Mouse (Mus musculus) kidney, adult 18-20 months (tissue): ENCODE data around the gene Map3k5.
A peak's percentile ranks its signal among the peaks of the same experiment; 100 is the strongest.

Source experiments
- DNase-seq: peaks from one replicate; pipeline ENCODE4 v3.0.0; 2021

Map3k5 gene

DNA sequence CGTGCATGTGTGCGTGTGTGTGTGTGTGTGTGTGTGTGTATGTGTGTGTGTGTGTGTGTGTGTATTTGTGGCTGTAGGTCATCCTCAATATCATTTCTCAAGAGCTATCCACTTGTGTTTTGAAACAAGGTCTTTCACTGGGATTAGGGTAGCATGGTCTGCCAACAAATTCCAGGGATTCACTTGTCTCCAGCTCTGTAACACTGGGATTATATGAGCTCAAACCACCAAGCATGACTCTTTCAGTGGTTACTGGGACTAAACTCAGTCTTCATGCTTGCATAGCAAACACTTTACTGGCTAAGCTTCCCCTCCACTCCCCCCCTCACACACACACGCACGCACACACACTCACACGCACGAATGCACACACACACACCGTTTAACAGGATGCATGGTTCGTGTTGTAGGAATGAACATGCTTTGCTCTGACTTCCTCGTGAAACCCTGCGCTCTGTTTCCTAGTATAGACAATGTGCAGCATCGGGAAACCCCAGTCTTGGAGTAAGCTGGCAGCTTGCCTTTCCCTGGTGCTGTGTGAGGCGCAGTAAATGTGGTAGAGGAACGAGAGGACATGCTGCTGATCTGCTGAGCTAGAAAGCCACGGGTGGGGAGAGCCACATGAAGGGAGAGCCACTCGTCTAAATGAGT, 126.2 kb downstream of the Map3k5 start:
- no peak for DNase-seq

DNA sequence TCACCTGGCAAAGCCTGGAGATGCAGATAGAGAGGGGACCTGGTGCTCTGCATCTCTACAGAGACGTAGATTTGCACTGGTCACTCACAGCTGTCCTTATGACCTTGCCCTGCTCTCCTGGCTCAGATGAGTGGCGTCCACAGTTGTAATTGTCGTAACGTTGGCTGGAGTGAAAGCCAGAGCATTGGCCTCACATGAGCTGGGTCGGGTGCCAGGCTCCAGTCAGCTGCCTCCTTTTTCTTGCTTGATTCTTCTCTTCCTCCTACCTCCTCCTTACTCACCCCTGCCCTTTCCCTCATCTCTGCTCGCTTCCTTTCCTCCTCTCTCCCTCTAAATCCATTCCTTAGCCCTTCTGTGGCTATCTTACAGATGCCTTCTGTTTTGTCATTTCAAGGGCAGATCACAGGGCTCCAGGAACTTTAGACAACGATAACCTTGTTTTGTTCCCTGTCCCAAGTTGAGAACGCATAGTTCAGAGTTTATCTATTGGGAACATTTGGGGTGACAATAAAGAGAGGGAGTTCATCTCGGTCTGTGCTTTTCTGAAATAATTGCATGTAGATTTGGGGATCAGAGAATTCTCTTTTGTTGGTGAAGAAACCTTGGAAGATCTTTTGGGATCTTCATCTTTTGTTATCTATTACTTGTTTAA, 130.4 kb downstream of the Map3k5 start:
- no peak for DNase-seq

DNA sequence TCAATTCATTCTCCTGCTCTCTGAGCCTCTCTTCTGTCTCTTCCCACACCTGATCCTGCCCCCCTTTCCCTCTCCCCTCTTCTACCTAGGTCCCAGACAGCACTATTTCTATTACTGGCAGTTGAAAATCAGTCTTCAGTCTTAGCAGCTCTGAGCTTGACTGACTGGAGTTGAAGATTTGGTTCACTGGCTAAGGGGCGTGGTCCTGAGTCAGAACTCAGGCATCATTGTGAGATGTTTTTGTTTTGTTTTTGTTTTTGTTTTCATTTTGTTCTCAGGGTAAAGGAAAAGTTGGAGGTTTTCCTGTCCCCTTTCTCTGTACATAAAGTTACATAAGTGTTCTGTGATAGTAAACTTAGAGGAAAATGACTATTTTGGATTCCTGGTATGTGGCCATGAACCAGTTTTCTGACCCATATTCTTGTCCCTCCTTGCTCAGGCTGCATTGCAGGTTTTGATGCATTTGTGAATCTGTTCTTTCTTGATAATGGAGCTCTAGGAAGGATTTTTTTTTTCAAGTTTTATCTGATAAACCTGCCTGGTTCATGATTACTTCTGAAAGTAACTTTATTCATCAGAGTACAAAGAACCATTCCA, 131.9 kb downstream of the Map3k5 start:
- DNase-seq: no peak

DNA sequence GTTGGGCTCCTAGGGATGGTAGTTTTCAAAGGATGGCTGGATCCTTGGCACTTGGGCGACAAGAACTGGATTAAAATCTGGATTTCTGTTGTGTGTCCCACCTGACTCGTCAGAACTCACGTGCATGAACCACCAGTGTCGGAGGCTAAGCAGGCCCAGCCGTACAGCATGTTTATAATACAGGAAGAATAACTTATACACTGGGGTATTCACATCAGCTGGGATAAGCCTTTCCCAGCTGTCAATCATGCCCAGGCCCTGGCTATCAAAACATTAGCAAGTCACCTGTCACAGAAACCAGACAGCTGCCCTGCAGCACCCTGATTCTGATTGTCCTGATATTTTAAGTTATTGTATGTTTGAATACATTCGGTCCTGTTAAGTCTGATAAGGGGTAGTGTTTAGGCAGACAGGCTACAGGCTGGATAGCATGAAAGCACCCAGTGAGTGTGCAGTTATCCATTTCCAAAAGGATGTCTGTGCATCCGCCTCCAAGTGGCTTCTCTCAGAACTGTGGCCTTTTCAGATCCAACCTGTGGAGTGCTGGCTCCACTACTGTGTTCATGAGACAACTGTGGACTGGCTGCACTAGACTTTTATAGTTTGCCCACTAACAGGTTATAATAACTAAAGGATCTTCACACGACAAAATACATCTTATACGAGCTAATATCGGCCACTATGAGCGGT, 135.6 kb downstream of the Map3k5 start:
- no peak for DNase-seq

DNA sequence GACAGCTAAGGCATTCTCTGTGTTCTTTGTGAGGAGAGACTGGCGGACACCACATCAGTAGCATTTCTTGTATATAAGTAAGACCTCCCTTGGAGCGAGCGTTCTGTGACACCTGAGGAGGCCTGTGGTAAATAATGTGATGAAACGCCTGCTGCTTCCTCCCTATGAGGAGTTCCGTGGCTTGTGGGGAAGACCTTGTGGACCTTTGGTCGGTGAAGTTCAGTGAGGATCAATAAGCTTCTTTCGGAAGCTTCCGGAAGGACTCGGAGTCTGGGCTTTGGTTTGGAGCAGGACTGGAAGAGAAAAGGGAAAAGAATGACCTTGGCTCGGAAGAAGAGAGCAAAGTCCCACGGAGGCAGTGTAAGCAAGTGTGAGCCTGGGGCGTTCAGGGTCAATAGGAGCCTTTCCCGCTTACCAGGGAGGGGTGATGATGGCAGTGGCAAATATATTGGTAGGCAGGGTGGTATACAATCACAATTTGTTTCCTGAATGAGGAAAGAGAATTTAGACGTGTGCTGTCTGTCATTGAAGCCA, 136.4 kb downstream of the Map3k5 start:
- peak; percentile 51 for DNase-seq

DNA sequence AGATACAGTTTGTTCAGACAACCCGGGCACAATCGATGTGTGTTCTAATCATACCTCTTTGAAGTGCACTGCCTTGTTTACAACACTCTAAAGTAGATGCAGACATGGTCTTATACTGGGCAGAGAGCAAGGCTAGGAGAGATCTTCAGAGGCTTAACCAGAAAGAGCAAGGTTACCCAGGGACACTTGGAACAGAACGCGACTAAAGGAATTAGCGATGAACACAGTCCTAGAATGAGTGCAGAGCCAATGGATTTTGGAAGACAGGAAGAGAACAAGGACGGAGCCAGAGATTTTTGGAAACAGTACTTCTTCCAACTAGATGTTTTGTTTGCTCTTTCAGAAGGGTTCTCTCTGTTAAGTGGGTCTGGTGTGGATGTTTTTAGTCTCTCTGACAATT, 137.4 kb downstream of the Map3k5 start:
- DNase-seq: no peak

DNA sequence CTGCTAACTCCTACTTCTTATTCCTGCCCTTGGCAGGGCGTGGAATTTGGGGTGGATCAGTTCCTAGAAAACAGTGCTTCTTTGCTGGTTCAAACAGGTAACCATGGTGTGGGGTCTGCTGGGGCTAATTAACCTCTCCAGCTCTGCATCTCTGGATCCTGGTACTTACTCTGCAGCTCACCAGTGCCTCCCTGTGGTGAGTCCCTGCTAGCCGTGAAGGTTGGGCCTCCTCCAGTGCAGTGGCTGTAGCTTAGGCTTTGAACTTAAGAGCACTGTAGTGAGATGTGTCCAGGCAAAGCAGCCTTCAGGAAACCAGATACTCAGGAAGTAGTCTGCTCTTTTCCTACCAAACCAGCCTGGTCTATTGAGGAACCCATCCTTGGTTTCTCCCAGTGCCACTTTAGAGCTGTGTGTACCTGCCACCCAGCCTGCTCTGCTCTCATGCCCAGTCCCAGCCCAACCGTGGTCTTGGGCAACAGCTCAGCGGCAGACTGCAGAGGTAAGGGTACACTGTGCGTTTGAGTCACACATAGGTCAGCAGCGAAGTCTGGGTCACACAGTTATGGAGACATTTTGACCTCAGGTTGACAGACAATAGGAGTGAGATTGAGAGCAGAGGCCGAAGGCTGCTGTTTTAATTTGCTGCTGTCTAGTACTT, 139.1 kb downstream of the Map3k5 start:
- peak; percentile 89 for DNase-seq

DNA sequence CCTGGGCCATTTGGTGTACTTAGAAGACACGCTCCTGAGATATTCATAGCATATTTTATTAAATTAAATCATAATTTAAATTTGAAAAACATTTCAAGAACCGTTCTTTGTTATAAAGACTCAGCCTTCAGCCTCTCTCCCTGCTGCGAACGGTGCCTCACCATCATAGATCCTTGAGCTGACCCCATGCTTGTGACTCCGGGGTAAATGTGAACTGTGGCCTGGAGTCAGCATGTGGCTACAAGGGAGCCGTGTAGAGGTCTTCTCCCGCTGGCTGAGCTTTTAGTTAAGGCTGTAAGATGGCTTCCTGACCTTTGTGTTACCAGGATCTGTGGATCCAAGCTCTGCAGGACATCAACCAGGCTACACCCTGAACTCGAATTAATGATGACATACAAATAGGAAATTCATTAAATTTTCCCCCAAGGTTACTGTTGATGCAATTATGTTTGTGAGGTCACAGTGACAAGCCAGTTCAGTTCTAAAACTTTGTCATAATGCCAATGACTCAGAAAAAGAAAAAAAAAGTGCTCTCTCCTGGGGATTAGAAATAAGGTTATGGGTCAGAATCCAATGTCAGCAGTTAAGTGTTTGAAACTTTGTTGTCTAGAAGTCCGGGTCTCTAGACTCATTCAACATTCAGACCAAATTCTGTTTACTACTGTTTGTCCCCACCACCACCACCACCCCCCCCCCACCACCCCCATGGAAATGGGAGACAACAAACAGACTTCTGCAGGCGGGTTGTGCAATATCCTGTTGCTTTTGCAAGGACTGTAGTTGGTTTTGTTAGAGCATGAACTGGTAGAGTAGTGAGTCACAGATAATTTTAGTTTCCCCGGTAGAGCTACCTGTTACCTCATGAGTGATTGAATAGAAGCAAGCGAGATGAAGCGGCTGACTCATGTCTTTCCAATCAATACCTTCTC, 142.5 kb downstream of the Map3k5 start:
- no peak for DNase-seq

DNA sequence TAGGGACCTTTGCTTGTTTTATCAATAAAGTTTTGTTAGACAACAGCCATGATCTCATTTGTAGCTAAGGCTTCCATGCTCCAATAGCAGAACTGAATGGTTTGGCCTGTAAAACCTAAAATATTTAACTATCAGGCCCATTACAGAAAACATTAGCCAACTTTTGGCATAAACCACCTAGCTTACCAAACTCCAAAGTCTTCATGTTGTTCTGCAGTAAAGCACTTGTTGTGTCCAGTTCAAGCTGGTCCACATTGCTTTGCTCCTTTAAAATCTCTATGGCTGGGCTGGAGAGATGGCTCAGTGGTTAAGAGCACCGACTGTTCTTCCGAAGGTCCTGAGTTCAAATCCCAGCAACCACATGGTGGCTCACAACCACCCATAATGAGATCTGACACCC, 144.1 kb downstream of the Map3k5 start:
- no peak for DNase-seq

DNA sequence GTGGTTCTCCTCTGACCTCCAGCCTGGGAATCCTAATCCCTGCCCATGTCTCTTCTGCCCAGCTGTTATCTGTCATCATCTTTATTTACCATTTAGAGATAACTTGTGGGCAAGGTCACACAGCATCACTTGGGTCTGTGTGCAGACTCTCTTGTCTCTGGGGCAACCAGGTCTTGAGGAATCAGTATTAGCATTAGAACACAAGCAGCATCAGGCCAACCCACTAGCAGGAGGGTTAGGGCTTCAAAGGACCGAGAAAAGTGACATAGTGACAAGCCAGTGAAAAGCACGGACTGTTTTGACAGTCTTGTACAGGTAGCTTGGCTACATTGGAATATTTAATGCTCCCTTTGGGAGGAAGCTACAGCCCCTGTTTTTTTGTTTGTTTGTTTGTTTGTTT, 153.6 kb downstream of the Map3k5 start:
- DNase-seq: no peak

DNA sequence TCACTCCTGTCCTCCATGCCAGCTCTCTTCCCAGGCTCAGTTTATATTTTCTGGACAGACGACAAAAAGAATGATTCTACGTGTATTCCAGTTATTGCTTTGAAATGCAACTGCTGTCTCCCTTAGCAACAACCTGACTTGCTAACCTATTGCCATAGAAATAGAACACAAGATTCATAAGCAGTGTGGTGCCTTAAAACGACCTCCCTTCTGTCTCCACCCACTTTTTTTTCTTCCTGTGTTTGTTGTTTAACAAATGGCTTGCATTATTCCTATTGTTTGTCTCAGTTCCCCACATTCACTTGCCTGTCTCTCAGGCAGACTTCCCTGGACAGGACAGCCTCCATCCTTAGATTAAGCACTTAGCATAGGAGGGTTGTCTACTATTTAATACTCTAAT, 154.8 kb downstream of the Map3k5 start:
- DNase-seq: no peak

DNA sequence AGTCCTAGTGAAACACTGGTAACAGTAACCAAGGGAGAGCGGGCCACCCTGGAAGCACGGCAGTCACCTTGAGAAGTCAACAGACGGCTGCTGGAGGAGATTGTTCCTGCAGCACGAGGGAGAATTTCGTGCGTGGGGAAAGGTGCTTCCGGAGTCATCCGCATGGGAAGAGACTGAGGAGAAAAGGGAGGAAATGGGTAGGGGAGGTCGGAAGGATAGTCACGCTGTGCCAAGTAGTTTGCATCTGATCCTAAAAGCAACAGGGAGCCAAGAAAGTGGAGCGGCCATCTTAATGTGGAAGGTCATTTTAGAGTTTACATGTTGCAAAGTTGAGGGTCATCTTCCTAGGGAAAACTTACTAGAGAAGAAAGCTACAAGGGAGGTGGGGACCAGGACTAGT, 155.9 kb downstream of the Map3k5 start:
- DNase-seq: no peak

DNA sequence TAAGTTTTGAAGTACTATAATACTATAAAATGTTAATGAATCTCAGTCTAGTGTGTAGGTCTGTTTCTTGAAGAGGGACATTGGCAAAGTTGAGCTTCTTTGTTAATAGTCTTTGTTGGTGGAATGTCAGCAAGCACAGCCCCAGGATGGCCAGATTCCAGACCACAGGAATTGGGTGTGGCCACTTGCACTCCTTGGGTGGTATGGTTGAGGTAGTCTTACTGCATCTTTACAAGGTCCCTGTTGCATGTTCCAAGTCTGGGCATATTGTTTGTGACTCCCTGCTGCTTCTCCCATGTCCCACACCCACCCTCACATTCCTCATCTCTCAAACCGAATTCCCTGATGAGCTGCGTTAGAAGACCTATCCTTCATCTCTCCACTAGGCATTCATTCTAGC, 157.1 kb downstream of the Map3k5 start:
- no peak for DNase-seq

DNA sequence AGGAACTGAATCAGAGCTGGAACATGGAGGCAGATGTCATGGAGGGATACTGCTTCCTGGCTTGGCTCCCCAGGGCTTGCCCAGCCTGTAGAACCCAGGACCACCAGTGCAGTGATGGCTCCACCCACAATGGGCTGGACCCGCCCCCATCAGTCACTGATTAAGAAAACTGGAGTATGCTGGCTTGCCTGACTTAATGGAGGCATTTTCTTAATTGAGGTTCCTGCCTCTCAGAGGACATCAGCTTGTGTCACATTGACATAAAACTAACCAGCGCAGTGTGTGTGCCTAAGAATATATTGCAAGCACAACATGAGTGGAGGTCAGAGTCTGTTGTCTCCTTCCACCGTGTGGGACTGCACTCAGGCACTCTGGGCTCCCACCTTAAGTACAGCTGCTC, 158.1 kb downstream of the Map3k5 start:
- no peak for DNase-seq

DNA sequence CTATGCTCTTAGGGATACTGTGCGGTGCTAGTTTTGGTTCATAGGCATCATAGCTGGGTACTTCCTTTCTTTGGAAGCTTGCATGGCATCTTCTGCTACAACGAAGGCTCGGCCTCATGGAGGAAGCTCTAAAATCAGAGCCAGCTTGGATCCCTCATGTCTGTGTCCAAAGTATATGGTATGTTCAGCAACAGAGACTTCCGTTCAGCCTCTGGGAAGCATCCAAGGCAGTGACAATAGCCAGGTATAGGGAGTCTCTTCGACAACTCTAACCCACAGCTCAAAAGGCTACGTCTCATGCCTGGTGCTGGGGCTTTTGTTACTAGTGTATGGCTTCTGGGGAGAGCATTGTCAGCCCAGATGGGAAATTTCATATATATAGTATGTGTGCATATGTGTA, 167.2 kb downstream of the Map3k5 start:
- DNase-seq: no peak

DNA sequence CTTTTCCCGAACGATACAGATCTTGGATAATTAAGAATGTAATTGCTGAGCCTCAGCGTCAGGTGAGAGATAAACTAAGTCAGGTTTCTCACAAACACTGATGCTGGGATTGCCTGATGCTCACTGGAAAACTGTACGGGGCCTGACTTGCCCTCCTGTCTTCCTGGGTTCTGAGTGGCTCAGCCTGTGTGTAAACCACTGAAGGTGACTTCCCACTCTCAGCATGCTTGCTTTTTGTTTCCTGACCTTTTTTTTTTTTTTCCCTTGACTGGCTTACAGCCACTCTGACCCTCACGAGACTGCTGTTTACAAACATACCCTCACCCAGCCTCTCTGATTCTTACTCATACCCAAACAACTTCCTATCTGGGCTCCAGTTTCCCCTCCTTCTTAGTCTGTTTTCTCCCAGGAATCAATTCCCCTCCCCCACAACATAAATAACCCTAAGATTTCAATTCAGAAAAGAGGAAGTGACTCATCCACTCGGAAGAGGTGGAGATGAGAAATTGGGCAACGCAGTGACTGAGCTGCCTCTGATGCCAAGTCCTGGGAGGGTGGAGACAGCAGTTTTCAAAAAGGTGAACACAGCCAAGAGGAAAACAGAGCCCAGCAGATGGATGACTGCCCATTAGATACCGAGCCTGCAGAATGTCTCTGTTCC, 170.1 kb downstream of the Map3k5 start:
- peak; percentile 55 for DNase-seq

DNA sequence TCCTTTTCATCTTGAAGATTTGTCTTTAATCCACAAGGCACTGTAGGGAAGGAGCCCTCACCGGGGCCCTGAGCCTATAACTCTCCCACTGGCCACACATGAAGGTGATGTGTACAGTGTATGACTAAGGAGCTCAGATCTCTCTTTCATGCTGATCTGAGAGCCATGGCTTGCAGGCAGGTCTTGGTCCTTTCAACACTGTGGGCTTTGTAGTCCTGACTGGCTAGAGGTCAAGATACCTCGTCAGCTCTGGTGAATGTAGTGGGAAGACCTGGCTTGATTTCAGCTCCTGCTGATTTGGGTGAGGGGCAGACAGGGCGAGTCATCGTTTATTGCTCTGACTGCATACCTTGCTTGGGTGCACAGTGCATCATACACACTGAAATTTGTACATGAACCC, 171.3 kb downstream of the Map3k5 start:
- no peak for DNase-seq

DNA sequence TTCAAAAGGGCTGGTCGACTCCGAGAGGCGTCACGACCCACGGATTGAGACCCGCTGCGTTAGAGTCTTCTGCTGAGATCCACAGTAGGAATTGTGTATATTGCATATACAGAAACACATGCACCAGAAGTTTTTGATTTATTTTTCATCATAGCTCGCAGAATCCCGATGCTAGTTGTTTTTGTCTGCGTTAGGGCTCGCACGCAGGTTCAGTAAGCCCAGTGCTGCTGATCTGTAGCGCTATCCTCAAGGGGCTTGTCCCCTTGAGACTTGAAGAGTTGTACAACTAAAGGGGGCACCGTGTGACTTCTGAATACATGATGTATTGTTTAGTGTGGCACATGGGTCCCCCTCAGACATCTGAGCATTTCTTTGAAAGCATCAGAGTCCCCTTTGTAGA, 172.8 kb downstream of the Map3k5 start:
- DNase-seq: no peak

DNA sequence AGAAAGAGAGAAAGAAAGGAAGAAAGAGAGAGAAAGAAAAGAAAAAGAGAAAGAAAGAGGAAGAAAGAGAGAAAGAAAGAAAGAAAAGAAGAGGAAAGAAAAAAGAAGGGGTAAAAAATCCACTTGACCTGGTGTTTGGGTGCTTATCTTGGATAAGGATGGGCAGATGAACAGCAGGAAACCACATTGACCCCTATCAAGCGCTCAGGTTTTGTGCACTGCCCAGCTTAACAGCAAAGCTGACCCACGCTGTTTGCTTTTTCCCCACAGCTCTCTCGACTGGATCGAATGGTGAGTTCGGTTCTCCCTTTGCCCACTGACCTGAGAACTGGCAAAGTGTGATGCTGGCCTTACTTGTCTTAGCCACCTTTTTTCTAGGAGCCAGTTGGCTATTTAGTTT, 177.2 kb downstream of the Map3k5 start:
- DNase-seq: no peak

DNA sequence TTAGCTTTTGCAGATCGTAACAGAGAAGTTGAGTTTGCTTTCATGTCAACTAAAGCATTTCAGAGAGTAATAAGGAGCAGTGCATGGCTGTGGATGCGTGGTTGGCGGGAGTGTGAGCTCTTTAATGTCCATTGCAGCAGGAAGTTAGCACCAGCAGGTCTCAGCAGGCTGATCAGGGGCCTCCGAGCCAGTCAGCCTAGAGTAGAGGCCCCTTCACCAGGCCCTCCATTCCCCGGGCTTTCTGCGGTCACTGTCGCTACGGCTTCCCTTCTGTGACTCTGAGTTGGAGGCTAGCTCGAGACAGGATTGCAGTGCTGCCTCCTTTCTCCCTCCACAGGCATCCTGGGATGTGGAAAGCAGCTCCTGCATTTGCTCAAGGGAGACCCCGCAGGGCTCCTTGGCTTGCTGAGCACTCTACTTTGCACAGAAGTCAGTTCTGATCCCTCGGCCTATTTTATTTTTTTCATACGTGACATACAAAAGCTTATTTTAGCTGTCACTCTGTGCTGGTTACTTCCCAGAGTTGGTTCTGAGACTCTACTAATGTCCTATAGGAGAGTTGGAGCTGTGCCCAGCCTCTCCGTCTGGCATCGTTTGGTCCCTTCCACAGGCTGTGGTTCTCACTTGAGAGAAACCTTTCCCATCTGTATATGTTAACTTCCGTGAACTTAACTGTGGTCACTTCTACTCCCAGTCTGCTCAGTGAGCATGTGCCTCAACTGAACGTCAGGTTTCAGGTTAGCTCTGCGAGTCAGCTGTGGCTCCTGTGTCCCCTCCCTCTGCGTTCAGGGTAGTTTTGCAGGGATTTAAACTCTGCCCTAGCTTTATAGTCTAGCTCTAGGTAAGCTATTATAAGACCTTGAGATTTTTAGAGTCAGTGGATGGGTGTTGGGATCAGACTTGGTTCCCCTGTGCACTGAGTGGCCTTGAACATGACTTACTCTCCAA, 178.0 kb downstream of the Map3k5 start:
- no peak for DNase-seq
